Mouse (Mus musculus) ES-Bruce4 (cell line): Measurements from ENCODE around the gene Magi1. TPM values are rescaled to one million over a fixed set of nuclear protein-coding genes. Genes with fewer than 3 reads are reported as not detected.

ENCODE experiments used
- H3K27ac ChIP-seq: 2 replicates; pipeline ENCODE4 v1.5.1; 2012; ENCODE audit warnings: low read length, inconsistent platforms; ENCODE audit not compliant: insufficient read depth
- H3K27me3 ChIP-seq: 2 replicates; pipeline ENCODE4 v1.6.1; 2012; ENCODE audit warnings: mild to moderate bottlenecking, low read length, inconsistent platforms; ENCODE audit not compliant: control insufficient read depth, poor library complexity, insufficient read depth, severe bottlenecking
- H3K36me3 ChIP-seq: 2 replicates; pipeline ENCODE4 v1.6.1; 2012; ENCODE audit warnings: inconsistent platforms, mild to moderate bottlenecking, low read length, moderate library complexity; ENCODE audit not compliant: control insufficient read depth, poor library complexity, insufficient read depth, severe bottlenecking
- H3K4me1 ChIP-seq: one replicate; pipeline ENCODE4 v1.8.1; 2011; ENCODE audit warnings: low read length; ENCODE audit not compliant: control insufficient read depth, insufficient read depth
- H3K4me3 ChIP-seq: 2 replicates; pipeline ENCODE4 v1.5.1; 2011; ENCODE audit warnings: low read depth, mild to moderate bottlenecking, low read length
- H3K9ac ChIP-seq: 2 replicates; pipeline ENCODE4 v1.6.1; 2012; ENCODE audit warnings: low read depth, mild to moderate bottlenecking, inconsistent platforms; ENCODE audit not compliant: poor library complexity, severe bottlenecking
- H3K9me3 ChIP-seq: replicated peaks from 2 replicates; pipeline ENCODE4 v1.6.1; 2012; ENCODE audit warnings: mild to moderate bottlenecking, low read length, inconsistent platforms; ENCODE audit not compliant: control insufficient read depth, poor library complexity, insufficient read depth, severe bottlenecking
- CTCF ChIP-seq: IDR thresholded peaks from one replicate; pipeline ENCODE4 v1.8.1; 2011; ENCODE audit warnings: low read depth, low read length
- EP300 ChIP-seq: IDR thresholded peaks from 2 replicates; pipeline ENCODE4 v1.6.1; 2011; ENCODE audit warnings: low read depth, low read length; ENCODE audit not compliant: insufficient read depth
- POLR2A ChIP-seq: IDR thresholded peaks from one replicate; pipeline ENCODE4 v1.8.1; 2011; ENCODE audit warnings: low read length; ENCODE audit not compliant: insufficient read depth
- polyA plus RNA-seq: library from polyadenylated mRNA; stranded (reverse); fragments of >200 nt; gene quantifications from 2 replicates; pipeline ENCODE4 v1.2.4, GENCODE M21; 2011; ENCODE audit warnings: low read depth; ENCODE audit not compliant: missing spikeins, insufficient read depth, insufficient read length

Magi1 gene
- polyA plus RNA-seq, 1 experiment, result 22.4 TPM

DNA sequence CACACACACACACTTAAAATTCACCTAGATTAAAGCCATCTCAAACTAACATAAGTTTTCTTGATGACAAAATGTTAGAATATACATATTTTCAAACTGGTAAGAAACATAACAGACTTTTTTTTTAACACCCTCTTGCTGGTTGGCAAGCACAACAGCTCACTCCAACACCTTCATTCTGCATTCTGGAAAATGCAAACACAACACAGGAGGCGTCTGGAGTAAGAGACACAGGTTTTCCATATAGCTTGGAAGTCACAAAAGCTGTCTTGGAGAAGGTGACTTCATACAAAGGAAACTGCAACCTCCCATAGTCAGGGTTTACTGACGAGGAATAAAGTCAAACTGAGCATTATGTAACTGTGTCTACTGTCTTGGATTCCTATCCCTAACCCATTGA lies 381.5 kb downstream of the Magi1 start:
- Histone ChIP-seq H3K9me3 (no peaks in the 10 kb centered on the region), H3K36me3 (no peaks in the 10 kb centered on the region), H3K9ac (no peak overlapping the region), H3K27me3 (no peaks in the 10 kb centered on the region), H3K4me3 (no peak overlapping the region), H3K27ac (no peak overlapping the region), H3K4me1 (no peaks in the 10 kb centered on the region)
- TF ChIP-seq CTCF (no peak), POLR2A (no peak), EP300 (no peak)

GRCm38 (mm10) chr6:93901408-93901807 lies 382.3 kb downstream of the Magi1 start:
- TF ChIP-seq EP300 (no peak), CTCF (no peak), POLR2A (no peak)
- H3K9ac ChIP-seq, result no peak overlapping the region
- H3K9me3 ChIP-seq, result no peaks in the 10 kb centered on the region

DNA sequence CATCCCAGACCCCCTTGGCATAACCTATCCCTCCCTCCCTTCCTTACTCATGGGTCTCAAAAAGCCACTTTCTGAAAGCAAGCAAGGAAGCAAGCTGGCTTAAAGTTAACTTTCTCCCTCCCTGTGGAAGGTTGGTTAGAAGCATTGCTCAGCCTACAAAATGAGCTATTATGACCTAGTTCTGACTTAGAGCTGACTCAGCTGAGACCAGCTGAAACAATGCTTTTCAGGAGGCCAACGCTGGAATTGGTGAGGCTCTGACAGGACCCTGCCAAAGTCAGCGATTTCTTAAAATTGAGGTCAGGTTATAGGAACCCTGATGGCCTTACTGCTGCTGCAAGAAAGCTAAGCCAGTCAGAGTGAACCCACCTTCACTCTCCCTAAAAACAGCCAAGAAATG lies 386.2 kb downstream of the Magi1 start:
- no peak for TF ChIP-seq CTCF
- TF ChIP-seq POLR2A, result no peak
- no peak for TF ChIP-seq EP300
- Histone ChIP-seq H3K27ac (no peak overlapping the region), H3K4me1 (no peaks in the 10 kb centered on the region), H3K9ac (no peak overlapping the region), H3K36me3 (no peaks in the 10 kb centered on the region), H3K27me3 (no peaks in the 10 kb centered on the region), H3K4me3 (no peak overlapping the region), H3K9me3 (no peaks in the 10 kb centered on the region)

More at GRCm38 (mm10) chr6:93901408-93901807, 382.3 kb downstream of the Magi1 start:
- Histone ChIP-seq H3K27ac (no peak overlapping the region), H3K36me3 (no peaks in the 10 kb centered on the region), H3K4me1 (no peaks in the 10 kb centered on the region), H3K27me3 (no peaks in the 10 kb centered on the region), H3K4me3 (no peak overlapping the region)

DNA sequence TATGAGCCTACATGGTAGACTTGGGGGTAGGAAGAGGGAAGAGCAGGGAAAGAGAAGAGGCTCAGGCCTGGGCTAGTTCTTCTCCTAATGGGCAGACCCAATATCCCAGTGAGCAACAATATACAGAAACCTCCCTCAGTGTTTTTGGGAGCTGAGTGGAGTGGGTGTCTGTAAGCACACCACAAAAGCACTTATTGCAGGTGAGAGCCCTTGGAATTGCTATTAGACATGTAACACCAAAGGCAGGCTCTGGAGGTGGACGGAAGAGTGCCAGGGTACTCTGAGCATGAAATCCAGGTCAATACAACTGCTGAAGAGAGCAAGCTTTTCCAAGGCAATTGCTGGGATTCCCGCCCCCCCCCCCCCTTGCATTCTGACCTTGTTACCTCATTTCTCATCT lies 388.0 kb downstream of the Magi1 start:
- Histone ChIP-seq H3K27me3 (no peaks in the 10 kb centered on the region), H3K27ac (no peak overlapping the region), H3K4me3 (no peak overlapping the region), H3K9ac (no peak overlapping the region), H3K4me1 (no peaks in the 10 kb centered on the region), H3K36me3 (no peaks in the 10 kb centered on the region), H3K9me3 (no peaks in the 10 kb centered on the region)
- TF ChIP-seq EP300 (no peak), CTCF (no peak), POLR2A (no peak)

DNA sequence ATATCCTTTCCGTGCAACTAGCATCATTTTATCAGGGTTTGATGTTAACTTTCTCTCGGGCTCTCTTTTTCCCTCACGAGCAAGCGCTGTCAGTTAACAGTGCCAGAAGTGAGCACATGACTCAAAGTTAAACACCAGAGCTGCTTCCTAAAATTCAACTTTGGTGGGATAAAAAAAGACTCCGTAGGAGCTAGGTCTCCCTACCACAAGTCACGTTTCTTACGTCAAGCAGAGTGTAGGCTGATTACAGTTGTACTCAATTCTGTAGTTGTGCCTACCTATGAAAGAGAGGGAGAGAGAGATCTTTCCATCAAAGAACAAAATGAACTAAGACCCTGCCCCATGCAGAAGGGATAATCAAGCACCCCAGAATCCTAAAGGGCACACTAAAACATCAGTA lies 389.8 kb downstream of the Magi1 start:
- no peak overlapping the region for H3K27ac ChIP-seq
- H3K27me3 ChIP-seq, result no peaks in the 10 kb centered on the region
- H3K9me3 ChIP-seq, result no peaks in the 10 kb centered on the region
- no peaks in the 10 kb centered on the region for H3K36me3 ChIP-seq
- no peak overlapping the region for H3K9ac ChIP-seq
- H3K4me1 ChIP-seq, result no peaks in the 10 kb centered on the region
- TF ChIP-seq CTCF, result no peak
- TF ChIP-seq EP300, result no peak
- TF ChIP-seq POLR2A, result no peak
- no peak overlapping the region for H3K4me3 ChIP-seq

DNA sequence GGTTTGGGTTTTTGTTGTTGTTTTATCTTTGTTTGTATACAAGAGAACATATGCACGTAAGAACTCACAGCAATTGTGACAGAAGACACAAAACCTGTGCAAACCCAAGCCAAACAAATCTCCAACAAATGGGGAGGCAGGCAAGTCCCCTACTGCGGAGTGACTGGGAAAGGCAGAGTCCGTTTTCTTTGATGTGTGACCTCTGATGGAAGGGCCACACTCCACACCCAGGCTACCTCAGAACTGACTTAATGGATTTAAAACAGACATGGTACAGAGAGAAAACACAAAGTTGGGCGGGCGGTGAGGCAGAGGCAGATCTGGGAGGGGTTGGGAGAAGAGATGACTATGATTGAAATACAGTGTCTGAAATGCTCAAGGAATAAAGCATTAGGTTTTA lies 390.8 kb downstream of the Magi1 start:
- no peaks in the 10 kb centered on the region for H3K9me3 ChIP-seq

More for the DNA sequence above, 390.8 kb downstream of the Magi1 start:
- Histone ChIP-seq H3K4me3 (no peak overlapping the region), H3K27ac (no peak overlapping the region), H3K27me3 (no peaks in the 10 kb centered on the region), H3K9ac (no peak overlapping the region), H3K4me1 (no peaks in the 10 kb centered on the region), H3K36me3 (no peaks in the 10 kb centered on the region)
- TF ChIP-seq EP300 (no peak), POLR2A (no peak), CTCF (no peak)
